Mouse (Mus musculus): ENCODE measurements around the gene Mllt10.

Mllt10 gene

DNA sequence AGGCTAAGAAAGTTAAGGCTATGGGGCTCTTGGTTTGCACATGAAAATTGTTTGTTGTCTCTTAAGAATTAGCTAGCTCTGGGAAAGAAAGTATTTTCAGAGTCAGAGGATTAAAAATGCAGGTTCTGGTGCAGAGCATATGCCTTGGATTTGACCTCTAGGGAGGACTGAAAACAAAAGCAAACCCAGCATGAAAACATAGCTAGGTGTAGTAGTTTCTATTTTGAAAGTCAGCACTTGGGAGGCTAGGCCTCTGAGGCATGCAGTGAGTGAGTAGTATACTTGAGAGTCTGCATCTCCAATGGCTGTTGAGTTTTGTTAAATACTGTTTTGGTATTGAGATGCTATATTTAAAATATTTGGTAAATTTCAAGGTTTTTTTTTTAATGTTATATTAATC lies 39.3 kb downstream of the Mllt10 start:
- DNase-seq, result no peak

DNA sequence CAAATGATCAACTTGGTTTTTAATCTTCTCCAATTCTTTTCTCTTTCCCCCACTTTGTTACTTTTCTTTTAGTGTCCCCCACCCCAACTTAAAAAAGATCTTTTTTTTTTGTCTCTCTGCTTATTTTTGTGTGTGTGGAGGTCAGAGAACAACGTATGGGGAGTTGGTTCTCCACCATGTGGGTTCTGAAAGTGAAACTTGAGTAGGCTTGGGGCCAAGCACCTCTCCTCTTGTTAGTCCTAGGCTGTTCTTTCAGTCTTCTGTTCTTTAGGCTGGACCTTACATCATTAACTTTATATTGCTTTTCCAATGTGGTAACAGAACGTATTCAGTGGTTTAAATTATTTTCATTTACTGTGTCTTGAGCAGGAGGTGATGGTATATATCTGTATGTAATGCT lies 40.8 kb downstream of the Mllt10 start:
- no peak for DNase-seq

DNA sequence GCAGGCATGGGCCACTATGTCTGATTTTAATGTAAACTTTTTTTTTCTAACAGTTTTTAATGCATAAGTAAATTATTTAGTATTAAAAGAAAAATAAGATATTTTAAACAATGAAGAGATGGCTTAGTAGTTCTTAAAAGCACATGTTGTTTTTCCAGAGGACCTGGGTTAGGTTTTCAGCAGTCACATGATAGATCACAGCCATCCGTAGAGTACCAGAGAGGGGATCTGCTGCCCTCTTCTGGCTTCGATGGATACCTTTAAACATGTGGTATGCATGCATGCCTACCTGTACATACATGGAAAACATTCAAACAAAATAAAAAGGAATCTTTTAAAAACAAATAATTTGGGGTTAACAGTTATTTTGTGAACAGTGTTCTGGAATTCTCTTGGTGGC lies 45.9 kb downstream of the Mllt10 start:
- peak; percentile 32 for DNase-seq

DNA sequence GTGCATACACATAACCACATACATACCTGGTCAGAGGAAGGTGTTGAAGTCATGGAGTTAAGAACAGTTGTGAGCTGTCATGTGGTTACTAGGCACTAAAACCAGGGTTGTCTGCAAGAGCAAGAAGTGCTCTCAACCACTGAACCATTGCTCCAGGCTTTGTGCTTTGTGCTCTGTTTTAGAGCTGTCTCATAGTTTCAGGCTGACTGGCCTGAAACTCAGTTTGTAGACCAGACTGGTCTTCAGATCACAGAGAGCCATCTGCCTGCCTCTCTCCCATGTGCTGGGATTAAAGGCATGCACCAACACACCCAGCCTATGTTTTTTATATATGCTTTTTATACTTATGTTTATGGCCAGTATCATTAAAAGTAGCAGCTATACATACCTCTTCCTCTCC lies 52.5 kb downstream of the Mllt10 start:
- DNase-seq, result no peak

DNA sequence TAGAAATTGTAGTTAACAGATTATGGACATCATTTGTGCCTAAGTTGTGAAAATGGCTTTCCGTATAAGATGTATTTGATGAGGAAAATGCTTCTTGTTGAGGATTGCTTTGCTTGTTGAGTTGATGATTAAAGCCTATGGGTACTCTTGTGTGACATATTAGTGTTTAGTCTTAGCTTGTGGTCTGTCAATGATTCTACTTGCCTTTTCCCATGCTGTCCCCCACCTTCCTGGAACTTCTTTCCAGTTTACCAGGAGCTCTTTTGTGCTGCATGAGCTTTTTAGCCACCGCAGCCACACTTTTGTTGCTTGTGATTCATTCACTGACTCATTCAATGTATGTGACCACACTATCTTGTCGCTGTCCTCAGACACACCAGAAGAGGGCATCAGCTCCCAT lies 53.2 kb downstream of the Mllt10 start:
- no peak for DNase-seq

DNA sequence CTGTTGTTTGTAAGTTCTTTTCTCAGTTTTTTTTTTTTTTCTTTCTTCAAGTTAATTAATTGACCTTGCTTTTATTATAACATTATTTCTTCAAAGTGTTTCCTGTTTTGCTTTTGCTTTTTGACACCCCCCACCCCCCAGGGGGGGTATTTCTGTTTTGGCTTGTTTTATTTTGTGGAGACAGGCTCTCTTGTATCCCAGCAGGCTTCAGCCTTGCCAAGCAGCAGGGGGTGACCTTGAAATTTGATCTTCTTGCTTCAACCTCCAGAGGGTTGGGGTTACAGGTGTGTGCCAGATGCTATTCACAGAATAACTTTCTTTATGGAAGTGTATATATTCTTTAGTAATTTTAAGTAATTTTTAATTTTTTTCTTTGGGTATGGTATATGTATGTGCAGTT lies 56.4 kb downstream of the Mllt10 start:
- DNase-seq, result no peak

DNA sequence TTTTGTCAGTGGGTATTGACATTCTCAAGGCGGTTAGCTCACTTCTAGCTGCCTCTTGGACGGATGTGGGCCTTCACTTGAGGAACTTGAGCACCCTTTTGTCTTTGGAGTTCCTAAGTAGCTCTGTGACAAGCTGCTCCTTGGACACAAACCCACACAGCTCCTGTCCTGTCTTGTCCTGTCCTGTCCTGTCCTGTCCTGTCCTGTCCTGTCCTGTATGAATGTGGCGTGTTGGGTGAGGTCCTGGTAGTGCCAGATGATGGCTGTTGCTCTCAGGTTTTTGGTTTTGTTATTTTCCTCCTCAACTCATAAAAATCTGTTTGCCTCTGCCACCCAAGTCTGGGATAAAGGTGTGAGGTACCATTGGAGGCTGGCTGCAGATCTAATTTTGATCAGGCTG lies 61.4 kb downstream of the Mllt10 start:
- no peak for DNase-seq

DNA sequence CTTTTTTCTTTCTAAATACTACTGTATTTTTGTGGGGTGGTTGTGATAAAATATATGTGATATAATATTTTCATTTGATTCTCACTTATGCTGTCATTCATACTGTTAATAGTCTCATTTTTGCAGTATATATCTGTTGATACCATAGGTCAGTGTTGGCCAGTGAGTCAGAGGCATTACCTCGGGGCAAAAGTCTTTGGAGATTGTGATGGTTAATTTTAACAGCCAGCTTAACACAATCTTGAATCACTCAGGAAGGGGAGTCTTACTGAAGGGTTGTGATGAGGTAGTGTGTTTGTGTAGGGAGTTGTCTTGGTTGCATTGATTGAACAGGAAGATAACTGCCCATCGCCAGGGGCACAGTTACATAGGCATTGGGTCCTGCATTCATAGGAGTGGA lies 83.1 kb downstream of the Mllt10 start:
- DNase-seq, result no peak

DNA sequence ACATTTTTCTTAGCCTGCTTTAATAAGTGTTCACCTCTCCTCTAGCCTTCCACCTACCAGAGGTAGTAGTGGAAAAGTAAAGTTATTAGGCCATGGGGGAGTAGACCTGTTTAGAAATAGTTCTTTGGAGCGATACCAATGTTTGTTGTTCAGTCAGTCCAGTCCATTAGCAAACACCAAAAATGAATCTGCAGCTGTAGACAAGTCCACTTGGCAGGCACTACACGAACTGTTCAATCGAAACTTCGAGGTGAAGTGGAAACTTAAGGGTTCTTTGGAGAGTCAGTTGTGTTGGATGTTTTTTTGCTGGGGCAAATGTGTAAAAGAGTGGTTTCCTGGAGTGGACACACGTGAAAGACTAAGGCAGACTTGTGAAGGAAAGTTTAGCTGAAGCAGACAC lies 84.6 kb downstream of the Mllt10 start:
- DNase-seq, result no peak

DNA sequence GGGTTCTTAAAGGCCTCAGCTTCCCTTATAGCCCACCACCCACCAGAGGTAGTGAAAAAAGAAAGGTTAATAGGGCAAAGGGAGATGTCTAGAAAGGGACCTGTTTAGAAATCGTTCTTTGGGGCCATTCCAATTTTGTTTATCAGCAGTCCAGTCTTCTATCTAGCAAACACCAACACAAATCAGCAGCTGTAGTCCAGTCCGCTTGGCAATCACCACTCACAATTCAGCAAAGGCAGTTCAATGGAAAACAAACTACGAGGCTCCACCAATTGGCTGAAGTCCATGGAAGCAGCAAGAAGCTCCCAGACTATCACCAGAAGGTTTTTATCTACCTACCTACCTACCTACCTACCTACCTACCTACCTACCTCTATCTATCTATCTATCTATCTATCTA lies 101.1 kb downstream of the Mllt10 start:
- DNase-seq, result no peak

DNA sequence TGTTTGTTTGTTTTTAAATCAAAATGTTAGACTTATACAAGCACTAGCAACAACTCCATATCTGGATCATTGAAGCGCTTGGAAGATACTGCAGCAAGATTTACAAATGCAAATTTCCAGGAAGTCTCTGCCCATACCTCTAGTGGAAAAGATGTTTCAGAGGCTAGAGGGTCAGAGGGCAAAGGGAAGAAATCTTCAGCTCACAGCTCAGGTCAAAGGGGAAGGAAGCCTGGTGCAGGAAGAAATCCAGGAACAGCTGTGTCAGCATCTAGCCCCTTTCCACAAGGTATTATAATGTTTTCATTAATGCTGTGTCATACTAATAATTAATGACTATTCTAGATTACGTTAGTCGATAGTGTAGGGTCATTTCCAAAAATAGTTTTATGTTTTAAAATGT lies 104.4 kb downstream of the Mllt10 start:
- DNase-seq, result no peak

DNA sequence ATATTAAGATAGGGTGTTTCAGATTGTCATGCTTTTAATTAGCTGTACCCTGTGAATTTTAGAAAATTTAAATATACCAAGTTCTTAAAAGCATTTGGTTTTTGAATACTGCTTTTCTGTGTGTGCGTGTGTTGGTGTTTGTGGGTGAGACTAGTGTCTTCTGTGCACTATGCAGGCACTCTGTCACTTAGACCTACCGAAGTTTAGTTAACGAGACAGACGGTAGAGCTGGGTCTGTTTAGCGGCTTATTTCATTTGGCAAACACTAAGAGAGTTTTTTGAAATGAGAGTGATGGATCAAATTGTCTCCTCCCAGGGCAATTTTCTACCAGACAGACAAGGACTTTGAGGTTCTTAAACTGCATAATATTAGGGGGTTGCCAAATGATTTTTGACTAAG lies 106.0 kb downstream of the Mllt10 start:
- no peak for DNase-seq

DNA sequence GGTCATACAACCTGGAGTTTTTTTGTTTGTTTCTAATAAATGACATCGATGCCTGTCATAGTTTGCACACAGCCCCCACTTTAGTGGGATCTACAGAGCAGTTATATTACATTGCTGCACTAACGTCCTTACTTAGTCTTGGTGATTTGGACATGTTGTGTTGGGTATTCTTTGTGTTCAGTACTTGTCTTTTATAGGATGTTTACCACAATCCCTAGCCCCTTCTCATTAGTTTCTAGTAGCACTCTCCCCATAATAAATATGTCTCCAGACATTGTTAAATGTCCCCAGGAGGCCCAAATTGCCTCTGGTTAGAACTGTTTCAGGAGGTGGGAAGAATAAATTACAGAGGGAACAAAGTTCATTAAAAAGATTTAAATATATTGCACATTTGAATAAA lies 110.5 kb downstream of the Mllt10 start:
- no peak for DNase-seq

DNA sequence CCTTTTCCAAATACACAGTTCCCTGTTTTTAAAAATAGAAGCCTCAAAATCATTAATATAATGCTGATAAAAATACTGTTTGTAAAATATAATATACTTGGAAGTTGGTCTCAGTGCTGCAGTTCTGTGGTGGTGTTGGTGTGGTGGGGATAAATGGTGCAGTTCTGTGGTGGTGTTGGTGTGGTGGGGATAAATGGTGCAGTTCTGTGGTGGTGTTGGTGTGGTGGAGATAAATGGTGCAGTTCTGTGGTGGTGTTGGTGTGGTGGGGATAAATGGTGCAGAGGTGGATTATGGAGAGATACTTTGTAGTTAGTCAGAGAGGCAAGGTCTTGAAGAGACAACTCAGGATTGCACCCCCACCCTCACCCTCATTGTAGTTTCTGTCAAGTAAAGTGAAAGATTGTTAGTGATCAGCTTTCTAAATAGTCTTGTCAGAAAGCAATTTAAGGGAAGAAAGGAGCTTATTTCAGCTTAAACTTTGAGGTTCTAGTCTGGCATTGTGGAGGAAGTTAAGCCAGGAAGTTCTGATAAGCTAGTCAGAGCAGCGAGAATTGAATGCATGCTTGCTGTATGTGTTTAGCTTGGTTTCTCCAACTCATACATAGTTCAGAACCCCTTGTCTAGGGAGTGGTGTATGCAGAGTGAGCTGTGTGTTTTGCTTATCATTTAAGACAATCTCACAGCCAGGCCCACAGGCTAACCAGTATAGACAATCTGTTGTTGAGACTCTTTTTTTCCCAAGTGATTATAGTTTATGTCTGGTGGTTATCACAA lies 114.3 kb downstream of the Mllt10 start:
- DNase-seq, result no peak

DNA sequence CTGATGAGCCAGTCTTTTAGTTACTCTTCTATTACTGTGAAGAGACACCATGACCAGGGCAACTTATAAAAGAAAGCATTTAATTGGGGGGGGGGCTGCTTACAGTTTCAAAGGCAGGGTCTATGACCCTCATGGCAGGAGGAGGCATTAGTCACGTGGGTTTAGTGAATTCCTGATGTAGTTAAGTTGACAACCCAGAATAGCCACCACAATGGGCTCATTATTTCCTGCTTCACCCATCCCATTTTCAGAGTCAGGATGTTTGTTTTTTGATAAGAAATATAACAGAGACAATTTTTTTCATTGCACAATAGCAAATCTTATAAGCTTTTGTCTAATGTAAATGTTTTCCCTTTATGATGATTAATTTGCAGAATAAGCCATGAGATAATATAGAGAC lies 120.2 kb downstream of the Mllt10 start:
- DNase-seq, result no peak

DNA sequence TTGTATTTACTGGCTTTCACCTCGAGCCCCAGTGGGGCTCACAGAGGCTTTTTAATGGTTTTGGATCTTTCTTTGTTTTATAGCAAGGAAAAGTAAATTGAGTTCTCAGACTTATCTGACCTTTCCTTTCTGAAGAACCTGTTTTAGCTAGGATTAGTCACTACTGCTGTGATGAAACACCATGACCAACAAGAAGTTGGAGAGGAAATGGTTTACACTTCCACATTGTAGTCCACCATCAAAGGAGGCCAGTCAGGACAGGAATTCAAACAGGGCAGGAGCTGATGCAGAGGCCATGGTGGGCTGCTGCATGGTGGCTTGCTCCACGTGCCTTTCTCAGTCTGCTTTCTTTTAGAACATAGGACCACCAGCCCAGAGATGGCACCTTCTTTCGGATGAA lies 121.2 kb downstream of the Mllt10 start:
- no peak for DNase-seq

DNA sequence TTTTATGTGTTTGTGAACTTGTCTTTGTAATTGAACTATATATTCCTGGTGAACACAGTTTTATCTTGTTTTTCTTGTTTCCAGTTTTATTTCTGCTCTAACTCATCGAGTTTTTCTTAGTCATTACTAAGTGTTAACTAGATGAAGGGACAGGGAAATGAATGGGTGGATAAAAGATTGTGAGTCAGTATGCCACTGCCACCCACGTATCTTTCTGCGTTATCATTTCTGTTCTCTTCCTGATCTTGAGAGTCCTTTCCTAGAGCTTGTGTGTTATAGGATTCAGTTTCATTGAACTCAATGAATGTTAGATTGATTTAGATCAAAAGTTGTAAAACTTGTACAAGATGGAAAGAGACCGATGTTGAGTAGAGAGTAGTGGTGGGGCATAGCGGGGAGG lies 125.3 kb downstream of the Mllt10 start:
- DNase-seq, result no peak

DNA sequence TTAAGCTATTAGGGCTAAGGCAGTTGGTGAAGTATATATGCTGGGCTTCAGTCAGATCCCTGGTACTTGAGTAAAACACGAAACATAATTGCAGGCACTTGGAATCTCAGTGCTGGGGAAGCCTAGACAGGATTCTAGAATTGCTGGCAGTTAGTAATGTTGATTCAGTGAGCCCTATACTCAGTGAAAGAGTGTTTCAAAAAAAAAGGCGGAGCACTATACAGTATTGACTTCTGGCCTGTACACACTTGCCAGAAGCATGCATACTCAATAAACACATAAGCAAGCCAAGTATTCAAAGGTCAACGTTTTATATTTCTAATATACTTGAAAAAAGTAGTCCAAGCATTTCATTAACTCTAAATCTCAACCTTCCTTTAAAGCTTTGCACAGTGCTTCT lies 126.6 kb downstream of the Mllt10 start:
- DNase-seq, result no peak

DNA sequence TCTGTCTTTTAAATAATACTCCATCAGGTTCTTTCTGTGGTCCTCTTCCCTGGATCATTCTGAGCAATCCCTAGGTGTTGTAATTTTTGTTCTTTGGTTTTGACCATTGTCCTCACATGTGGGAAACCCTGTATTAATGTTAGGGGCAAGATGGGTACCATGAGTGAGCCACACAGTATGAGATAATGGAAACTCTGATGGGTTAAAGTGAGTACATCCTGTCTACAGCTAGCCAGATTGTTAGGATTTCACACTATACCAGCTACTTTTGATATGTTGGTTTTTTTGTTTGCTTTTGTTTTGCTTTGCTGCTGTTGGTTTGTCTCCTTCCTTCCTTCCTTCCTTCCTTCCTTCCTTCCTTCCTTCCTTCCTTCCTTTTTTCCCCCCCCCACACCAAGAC lies 128.0 kb downstream of the Mllt10 start:
- no peak for DNase-seq

DNA sequence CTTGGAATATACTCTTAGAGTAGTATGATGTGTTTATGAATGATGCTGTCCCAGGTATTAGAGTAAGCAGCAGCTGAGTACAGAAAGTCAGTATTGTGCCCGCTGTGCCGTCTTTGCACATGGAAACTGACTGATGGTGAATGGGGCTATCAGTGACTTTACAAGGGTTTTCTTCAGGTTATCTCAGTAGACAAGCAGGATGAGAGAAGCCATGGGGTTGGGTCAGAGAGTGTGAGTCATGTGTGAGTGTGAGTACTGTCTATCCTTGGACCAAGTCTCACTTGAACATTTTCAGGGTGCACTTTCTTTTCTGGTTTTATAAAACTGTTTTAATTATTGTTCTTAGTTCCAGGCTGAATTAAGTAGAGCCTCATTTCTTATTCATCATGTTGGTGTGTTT lies 133.3 kb downstream of the Mllt10 start:
- no peak for DNase-seq

DNA sequence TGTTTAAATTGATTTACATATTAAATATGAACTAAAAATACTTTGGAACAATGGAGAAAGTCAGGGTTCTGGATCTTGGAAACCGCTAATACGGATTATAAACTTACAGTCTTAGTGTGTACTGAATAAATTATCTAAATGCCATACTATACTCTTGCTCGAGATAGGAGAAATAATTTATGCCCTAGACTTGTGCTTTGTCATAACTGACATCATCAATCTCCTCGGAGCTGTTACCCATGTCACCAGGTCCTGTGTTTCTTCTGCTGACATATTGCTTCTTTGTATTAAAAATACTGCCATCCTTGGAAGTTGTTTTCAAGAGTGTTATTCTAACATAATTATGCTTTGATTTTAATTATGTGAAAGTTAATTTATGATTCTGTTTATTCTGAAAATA lies 140.2 kb downstream of the Mllt10 start:
- no peak for DNase-seq

DNA sequence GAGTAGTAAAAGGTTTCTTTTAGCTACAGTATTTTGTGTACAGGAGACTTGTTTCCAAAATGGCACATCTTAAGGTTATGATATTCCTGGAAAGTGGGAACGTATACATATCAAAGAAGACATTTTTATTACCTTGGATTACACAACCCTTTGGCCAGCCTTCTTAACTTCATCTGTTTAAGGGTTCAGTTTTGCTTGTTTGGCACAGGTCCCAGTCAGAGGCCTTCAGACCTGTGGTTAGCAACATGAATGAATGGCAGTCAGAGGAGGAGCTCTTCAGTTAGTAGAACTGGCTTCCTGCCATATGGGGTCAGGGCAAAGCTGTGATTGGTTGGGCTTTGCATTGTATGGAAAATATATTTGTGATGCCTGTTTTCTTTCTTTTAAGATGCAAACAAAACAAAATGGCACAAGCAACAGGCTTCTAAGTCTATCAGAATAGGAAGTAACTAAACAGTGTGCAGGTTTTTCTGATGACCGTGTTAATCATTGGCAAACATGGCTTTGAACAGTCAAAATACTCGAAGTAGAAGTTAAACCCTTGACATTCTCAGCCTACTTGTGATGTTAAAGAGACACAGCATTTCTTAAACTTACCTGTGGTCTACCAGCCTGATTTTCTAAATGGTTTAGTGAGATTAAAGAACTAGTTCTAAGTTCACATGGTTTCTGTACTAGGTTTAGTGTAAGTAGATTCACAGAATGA lies 140.8 kb downstream of the Mllt10 start:
- no peak for DNase-seq

DNA sequence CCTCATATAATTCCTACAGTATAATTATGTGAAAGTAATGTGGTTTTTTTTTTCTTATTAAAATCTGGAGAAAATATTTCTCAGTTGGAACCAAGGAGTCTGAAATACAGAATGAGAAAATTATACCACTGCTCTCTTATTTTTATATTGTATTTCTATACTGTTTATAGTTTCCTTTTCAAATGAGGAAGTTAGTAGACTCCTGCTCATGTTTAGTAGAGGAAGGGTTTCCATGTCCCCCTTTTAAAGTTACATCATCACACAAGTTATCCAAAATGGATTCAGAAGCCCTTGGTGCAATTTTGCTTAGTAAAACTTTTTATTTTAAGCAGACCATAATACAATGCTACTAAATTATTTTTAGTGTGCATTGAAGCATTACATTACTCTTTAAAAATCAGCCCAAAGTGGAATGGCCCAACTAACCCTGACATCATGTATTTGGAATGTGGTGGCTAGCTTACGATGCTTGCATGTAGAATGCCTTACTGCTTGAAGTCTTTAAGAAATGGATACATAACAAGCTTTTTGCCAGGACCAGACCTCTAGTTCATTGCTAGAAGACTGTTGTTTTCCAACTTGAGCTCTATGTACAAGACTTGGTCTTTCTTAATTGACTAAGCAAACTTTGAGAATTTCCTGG lies 146.9 kb downstream of the Mllt10 start:
- no peak for DNase-seq

DNA sequence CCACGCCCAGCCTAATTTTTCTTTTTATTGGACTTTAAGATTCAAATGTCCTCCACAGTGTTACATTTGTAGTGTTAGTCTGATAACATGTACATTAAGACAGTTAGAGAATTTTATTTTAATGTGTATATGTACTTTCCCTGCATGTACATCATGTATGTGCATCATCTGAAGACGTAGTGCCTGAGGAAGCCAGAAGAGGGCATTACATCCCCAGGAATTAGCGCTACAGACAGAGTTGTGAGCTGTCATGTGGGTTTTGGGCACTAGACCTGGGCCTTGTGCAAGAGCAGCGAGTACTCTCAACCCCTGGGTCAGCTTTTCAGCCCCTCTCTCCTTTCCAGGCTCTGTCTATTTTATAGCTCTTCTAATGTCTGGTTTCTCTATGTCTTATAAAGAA lies 147.9 kb downstream of the Mllt10 start:
- no peak for DNase-seq

All from thymus, postnatal 25 days (tissue).